Mouse (Mus musculus): ENCODE measurements at regions not wholly inside any gene's neighbourhood (a gene's known extent, or its start where the extent isn't known, plus 50 kb on each side); places are given as distances from the start of the nearest gene placed in this dataset.

DNA sequence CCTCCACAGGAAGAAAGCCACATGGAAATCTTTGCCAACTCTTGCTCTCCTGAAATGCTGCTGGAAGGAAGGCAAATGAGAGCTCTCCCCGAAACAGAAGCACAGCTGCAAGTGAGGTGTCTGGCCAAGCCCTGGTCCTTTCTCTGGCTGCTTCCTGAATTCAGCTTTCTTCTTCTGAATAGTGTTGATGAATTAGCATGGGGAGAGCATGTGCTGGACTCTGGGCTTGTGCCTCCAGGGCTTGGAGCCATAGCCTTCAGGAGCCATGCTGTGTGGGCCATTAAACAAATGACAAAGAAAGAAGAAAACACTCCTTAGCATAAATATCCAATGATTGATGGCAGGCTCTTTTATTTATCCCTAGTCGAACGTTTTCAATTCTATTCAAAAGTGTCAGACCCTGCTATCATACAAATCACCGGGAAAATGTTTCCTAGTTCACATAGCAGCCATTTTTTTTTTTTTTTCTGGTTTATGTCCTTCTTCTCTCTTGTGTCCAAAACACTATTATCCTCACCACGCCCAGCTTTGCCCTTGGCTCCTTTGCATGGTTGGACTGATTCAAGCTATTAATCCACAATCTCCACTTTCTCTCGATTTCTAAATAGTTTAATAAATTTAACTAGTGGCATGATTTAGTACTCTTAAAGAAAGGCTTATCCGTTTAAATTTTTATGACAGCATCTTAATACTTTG, 937.3 kb downstream of the Ndufa4 start:
- TF ChIP-seq CTCF (IDR thresholded peaks at IDR 0.05; ENCODE audit: low read depth, low read length), result no peak
- no peak for TF ChIP-seq POLR2A (IDR thresholded peaks at IDR 0.05; ENCODE audit: extremely low read depth, insufficient read depth, low read length)
